Mouse (Mus musculus) hindbrain, postnatal 0 days (tissue): Measurements from ENCODE around the gene Map3k13. TPM values are rescaled to one million over a fixed set of nuclear protein-coding genes. Genes with fewer than 3 reads are reported as not detected.

Source experiments
- ATAC-seq: fragments of 200-750 bp; cut with Nextera tagmentation; 2 replicates; pipeline ENCODE4 v1.8.0; 2017; ENCODE audit warnings: mild to moderate bottlenecking, moderate TSS enrichment, moderate library complexity
- DNase-seq: peaks from one replicate; pipeline ENCODE4 v3.0.0-alpha.2; 2015; ENCODE audit warnings: low spot score
- H3K27ac ChIP-seq: fragments of 300-500 bp; sonication (generic); 2 replicates; pipeline ENCODE4 v1.5.1; 2014; ENCODE audit warnings: mild to moderate bottlenecking
- H3K27me3 ChIP-seq: fragments of 300-500 bp; sonication (generic); 2 replicates; pipeline ENCODE4 v1.6.1; 2014; ENCODE audit warnings: low read length, mixed read lengths; ENCODE audit not compliant: insufficient read depth
- H3K36me3 ChIP-seq: fragments of 300-500 bp; sonication (generic); 2 replicates; pipeline ENCODE4 v1.6.1; 2014; ENCODE audit warnings: low read length, mixed read lengths; ENCODE audit not compliant: insufficient read depth
- H3K4me1 ChIP-seq: fragments of 300-500 bp; sonication (generic); 2 replicates; pipeline ENCODE4 v1.6.1; 2014; ENCODE audit warnings: antibody characterized with exemption, low read length, mixed read lengths; ENCODE audit not compliant: insufficient read depth
- H3K4me2 ChIP-seq: fragments of 300-500 bp; sonication (generic); 2 replicates; pipeline ENCODE4 v1.6.1; 2014; ENCODE audit warnings: low read depth, mild to moderate bottlenecking, low read length, moderate library complexity, mixed read lengths
- H3K4me3 ChIP-seq: fragments of 300-500 bp; sonication (generic); 2 replicates; pipeline ENCODE4 v1.5.1; 2014; ENCODE audit warnings: low read length
- H3K9ac ChIP-seq: fragments of 300-500 bp; sonication (generic); replicated peaks from 2 replicates; pipeline ENCODE4 v1.6.1; 2014; ENCODE audit warnings: mild to moderate bottlenecking, low read length, moderate library complexity, mixed read lengths
- H3K9me3 ChIP-seq: fragments of 300-500 bp; sonication (generic); 2 replicates; pipeline ENCODE4 v1.6.1; 2016; ENCODE audit warnings: low read length, mixed read lengths
- CTCF ChIP-seq: IDR thresholded peaks from 2 replicates; pipeline ENCODE4 v1.5.1; 2016; ENCODE audit warnings: antibody characterized with exemption, control low read depth, low read depth
- WGBS: fragments of 180-500 bp; shearing (Covaris S2); extraction: QIAGEN DNeasy Blood & Tissue Kit; methylation state at CpG from one replicate; pipeline ENCODE4 v1.1.7; 2014; 5-methylcytosine and 5-hydroxymethylcytosine counted together
- polyA plus RNA-seq: library from polyadenylated mRNA; unstranded; fragments of >200 nt; fragmentation: Nextera tagmentation; extraction: Ambion mirVana; gene quantifications from 2 replicates; pipeline ENCODE4 v1.2.1, GENCODE M21; 2015
- total RNA-seq: library from RNA; depleted of rRNA; stranded (reverse); fragments of >200 nt; gene quantifications from 2 replicates; pipeline ENCODE4 v1.2.3, GENCODE M21; 2014

Gene Map3k13
- total and polyA plus RNA-seq, 2 experiments from 2014 or later = 4.5 to 12.9 TPM

DNA sequence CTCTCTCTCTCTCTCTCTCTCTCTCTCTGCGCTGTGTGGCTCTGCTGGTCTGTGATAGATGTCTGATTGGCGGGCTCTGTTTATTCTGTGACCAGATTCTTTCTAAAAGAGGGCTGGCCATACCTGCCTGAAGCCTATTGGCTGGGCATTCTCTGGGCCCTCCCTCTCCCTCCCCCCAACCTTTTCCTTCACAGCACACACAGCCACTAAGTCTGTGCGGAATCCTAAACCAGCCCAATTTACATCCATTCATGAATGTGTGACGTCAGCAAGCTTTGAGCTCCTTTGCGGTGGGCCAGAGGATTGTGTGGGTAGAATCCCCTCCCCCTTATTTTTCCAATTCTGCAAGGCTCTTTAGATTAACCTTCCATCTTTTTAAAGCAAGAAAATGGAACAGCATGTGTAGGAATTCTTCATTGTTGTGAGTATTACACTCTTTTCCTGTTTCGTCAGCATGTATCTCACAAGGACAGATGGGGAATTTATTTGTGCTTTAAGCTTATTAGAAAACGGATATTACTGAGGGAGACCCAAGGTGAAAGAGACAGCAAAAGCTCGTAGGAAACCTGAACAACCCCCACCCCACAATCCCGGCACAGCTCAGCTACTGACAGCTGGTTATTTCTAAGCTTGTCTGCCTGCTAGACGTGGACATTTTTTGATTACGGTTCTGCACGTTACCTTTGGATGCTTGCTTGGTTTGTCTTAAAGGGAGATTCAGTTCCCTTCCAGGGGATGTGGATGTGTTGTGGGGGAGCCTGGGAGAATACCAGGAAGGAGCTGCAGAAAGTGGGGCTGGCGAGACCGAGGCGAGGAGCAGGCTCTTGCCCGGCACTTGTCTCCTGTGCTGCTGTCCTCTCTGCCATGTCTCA, 51.9 kb downstream of the Map3k13 start:
- Histone ChIP-seq H3K27me3 (no peaks in the 10 kb centered on the region), H3K4me1 (no peaks in the 10 kb centered on the region; the same call in 1 of the 2 replicates), H3K9me3 (no peaks in the 10 kb centered on the region), H3K27ac (peak overlapping the region; percentile 89), H3K4me2 (peak overlapping the region; percentile 58), H3K4me3 (peak overlapping the region; percentile 47), H3K9ac (peak overlapping the region; percentile 68), H3K36me3 (no peaks in the 10 kb centered on the region)
- WGBS = under 1% methylated on average over 16 of the region's 16 CpGs
- DNase-seq = peak; percentile 95
- peak; percentile 100 for ATAC-seq
- TF ChIP-seq CTCF = no peak

DNA sequence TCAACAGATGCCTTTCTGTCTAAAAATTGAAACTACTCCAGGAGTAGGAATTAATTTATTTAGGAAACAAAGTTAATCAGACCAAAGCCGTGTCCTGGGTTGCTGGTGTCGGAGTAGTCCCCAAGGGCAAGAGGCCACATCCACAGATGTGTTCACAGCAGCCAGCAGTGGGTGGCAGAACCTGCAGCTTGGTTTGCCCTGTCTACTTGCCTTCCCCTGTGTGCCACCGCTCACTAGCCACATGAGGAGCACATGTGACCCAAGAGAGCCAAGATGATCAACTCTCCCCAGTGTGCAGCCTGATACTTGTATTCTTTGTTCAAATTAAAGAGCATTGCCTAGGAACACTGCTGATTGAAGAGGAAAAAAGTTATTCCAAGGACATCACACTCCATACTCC, 54.3 kb downstream of the Map3k13 start:
- H3K4me3 ChIP-seq = no peak overlapping the region
- H3K27ac ChIP-seq = no peak overlapping the region
- 62% methylated on average over 3 of the region's 3 CpGs for WGBS
- no peaks in the 10 kb centered on the region for H3K36me3 ChIP-seq
- DNase-seq (no peak), ATAC-seq (no peak)
- no peaks in the 10 kb centered on the region for H3K9me3 ChIP-seq
- TF ChIP-seq CTCF = no peak
- H3K4me1 ChIP-seq = peaks cover 10% of the 10 kb centered on the region; the same call in 1 of the 2 replicates
- no peak overlapping the region for H3K9ac ChIP-seq
- H3K27me3 ChIP-seq = no peaks in the 10 kb centered on the region
- H3K4me2 ChIP-seq = no peak overlapping the region

DNA sequence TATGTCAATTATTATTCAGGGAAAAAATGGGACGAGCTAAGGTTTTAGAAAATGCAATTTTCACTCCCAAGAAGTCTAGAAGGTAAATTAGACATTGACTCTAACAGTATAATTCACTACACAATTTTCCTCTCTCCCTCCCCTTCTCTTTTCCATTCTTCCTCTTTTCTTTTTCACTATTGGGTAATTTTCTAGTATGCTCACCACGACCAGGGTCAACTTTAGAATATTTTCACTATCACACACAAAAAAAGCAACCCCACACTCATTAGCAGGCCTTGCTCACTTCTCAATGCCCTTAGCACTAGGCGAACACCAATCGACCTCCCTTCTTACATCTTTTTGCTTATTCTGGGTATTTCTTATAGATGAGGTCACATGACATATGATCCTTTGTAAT, 54.7 kb downstream of the Map3k13 start:
- peaks cover 10% of the 10 kb centered on the region; the same call in 1 of the 2 replicates for H3K4me1 ChIP-seq
- ATAC-seq (no peak), DNase-seq (no peak)
- H3K9me3 ChIP-seq = no peaks in the 10 kb centered on the region
- H3K4me3 ChIP-seq = no peak overlapping the region
- H3K27me3 ChIP-seq = no peaks in the 10 kb centered on the region
- no peaks in the 10 kb centered on the region for H3K36me3 ChIP-seq
- 87% methylated on average over 4 of the region's 4 CpGs for WGBS
- no peak overlapping the region for H3K27ac ChIP-seq
- H3K4me2 ChIP-seq = no peak overlapping the region
- no peak overlapping the region for H3K9ac ChIP-seq
- TF ChIP-seq CTCF = no peak

DNA sequence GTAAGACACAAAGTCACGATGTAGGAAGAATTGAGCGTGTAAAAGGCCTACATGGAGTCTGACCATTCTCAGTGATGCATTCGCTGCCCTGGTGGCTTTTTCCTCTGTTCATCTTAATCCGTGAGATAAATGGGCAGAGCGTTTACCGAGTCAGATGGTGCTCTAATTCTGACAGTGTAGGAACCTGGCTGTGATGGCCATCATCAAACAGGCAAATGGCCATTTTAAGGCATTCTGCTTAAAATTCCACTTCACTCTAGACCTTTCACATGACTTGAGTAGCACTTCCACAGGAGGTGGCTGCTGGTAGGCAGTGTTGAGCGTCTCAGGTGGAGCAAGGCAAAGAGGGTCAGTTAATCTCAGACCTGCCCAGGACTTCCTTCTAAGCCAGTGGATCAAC, 58.2 kb downstream of the Map3k13 start:
- Histone ChIP-seq H3K9me3 (no peaks in the 10 kb centered on the region), H3K27me3 (no peaks in the 10 kb centered on the region), H3K27ac (no peak overlapping the region), H3K4me2 (no peak overlapping the region), H3K4me1 (peaks cover 13% of the 10 kb centered on the region), H3K4me3 (no peak overlapping the region), H3K9ac (no peak overlapping the region), H3K36me3 (no peaks in the 10 kb centered on the region)
- DNase-seq (no peak), ATAC-seq (no peak)
- WGBS = 76% methylated on average over 7 of the region's 7 CpGs
- TF ChIP-seq CTCF = no peak

DNA sequence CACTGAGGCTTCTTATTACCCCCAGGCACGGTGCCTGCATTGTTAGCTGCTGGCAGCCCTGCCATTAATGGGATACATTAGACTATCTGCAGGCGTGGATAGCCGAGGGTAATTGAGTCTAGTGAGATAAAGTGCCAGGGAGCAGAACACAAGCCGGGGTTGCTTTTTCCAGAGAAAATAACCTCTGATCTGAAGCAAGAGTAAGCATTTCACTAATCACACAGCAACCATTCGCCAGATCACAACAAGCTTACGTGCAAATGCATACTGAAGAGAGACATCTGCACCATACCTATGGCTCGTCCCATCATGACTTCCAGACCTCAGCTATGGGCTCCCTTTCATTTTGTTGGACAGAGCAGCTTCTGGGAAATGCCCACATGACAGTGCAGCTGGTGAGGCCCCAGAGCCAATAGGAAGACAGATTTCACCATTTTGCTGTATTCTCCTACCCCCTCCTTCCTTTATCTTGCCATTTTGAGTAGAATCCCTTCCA, 59.3 kb downstream of the Map3k13 start:
- 49% methylated on average over 7 of the region's 7 CpGs for WGBS
- Histone ChIP-seq H3K4me2 (0 out of 2 replicates have a peak overlapping the region, but pooled peaks have one; percentile 1), H3K9ac (no peak overlapping the region), H3K27ac (peak overlapping the region; percentile 49; the same call in 1 of the 2 replicates), H3K9me3 (no peaks in the 10 kb centered on the region), H3K4me1 (peaks cover 13% of the 10 kb centered on the region), H3K27me3 (no peaks in the 10 kb centered on the region), H3K36me3 (no peaks in the 10 kb centered on the region), H3K4me3 (no peak overlapping the region)
- DNase-seq = peak; percentile 40
- no peak for TF ChIP-seq CTCF
- peak; percentile 42 for ATAC-seq

DNA sequence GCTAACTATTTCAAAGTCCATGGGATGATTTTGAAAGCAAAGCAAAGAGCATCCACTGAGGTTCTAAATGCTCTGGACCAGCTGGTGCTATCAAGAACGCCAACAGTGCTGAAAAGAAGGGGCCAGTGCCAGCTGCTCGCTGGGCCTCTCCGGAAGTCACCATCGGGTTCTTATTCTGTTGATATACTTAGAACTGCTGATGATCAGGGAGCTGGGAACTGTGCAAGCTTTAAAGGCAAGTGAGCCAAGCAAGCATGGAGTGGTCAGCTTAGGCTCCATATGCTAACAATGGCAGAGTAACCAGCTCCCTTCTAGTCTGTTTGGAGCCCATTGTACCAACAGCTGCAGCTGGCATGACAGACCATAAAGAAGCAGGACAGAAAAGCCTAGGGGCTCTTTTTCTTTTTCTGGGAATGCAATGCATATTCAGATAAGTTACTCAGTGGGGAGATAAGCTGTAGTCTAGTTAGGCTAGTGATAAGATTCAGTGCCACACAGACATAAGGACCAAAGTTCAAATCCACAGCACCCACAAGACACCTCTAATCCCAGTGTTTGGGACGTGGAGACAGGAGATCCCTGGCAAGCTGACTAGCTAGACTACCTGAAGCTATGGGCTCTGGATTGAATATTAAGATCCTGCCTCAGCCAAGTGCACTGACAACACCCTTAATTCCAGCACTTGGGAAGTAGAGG, 60.6 kb downstream of the Map3k13 start:
- Histone ChIP-seq H3K4me3 (no peak overlapping the region), H3K27me3 (no peaks in the 10 kb centered on the region), H3K36me3 (no peaks in the 10 kb centered on the region), H3K4me1 (peaks cover 13% of the 10 kb centered on the region), H3K9ac (no peak overlapping the region), H3K27ac (no peak overlapping the region), H3K4me2 (no peak overlapping the region), H3K9me3 (no peaks in the 10 kb centered on the region)
- TF ChIP-seq CTCF = no peak
- WGBS = 54% methylated on average over 5 of the region's 5 CpGs
- ATAC-seq (0 out of 2 replicates have a peak, but pooled peaks have one; percentile 18), DNase-seq (no peak)
